Mouse (Mus musculus): Measurements from ENCODE around the gene Sdsl. TPM values are rescaled to one million over a fixed set of nuclear protein-coding genes. Genes with fewer than 3 reads are reported as not detected.

The Sdsl gene
- polyA plus RNA-seq, 1 experiment from 2014 or later = 8.2 TPM

GRCm38 (mm10) chr5:120499202-120499601 lies 26.6 kb upstream of the Sdsl start:
- no peaks in the 10 kb centered on the region for H3K27me3 ChIP-seq (ENCODE audit: control insufficient read depth, insufficient read depth, low read depth, low read length)
- peaks cover 11% of the 10 kb centered on the region for H3K4me1 ChIP-seq (ENCODE audit: control insufficient read depth, low read depth, low read length)
- no peak for ATAC-seq (ENCODE audit: low read depth)
- 59% methylated on average over 4 of the region's 4 CpGs for WGBS (ENCODE audit: insufficient replicate concordance)
- no peak overlapping the region for H3K27ac ChIP-seq (ENCODE audit: low read length)
- no peaks in the 10 kb centered on the region for H3K9me3 ChIP-seq (replicated peaks; ENCODE audit: control insufficient read depth, low read length)
- no peak overlapping the region for H3K9ac ChIP-seq (ENCODE audit: low read depth, low read length)
- H3K4me3 ChIP-seq (ENCODE audit: low read depth, low read length) = no peak overlapping the region
- no peaks in the 10 kb centered on the region for H3K36me3 ChIP-seq (ENCODE audit: control insufficient read depth, insufficient read depth)
- no peak overlapping the region for H3K4me2 ChIP-seq (ENCODE audit: low read depth, low read length)

GRCm38 (mm10) chr5:120497071-120497470 lies 24.5 kb upstream of the Sdsl start:
- WGBS (ENCODE audit: insufficient replicate concordance) = 66% methylated on average over 3 of the region's 3 CpGs
- no peak for ATAC-seq (ENCODE audit: low read depth)
- Histone ChIP-seq H3K9ac (ENCODE audit: low read depth, low read length) (no peak overlapping the region), H3K27ac (ENCODE audit: low read length) (no peak overlapping the region), H3K9me3 (replicated peaks; ENCODE audit: control insufficient read depth, low read length) (no peaks in the 10 kb centered on the region), H3K4me3 (ENCODE audit: low read depth, low read length) (no peak overlapping the region), H3K27me3 (ENCODE audit: control insufficient read depth, insufficient read depth, low read depth, low read length) (no peaks in the 10 kb centered on the region), H3K4me1 (ENCODE audit: control insufficient read depth, low read depth, low read length) (no peaks in the 10 kb centered on the region; the same call in 1 of the 2 replicates), H3K36me3 (ENCODE audit: control insufficient read depth, insufficient read depth) (no peaks in the 10 kb centered on the region; the same call in 1 of the 2 replicates), H3K4me2 (ENCODE audit: low read depth, low read length) (no peak overlapping the region)

- H3K4me2 ChIP-seq (ENCODE audit: low read depth, low read length) = no peak overlapping the region
- H3K27me3 ChIP-seq (ENCODE audit: control insufficient read depth, insufficient read depth, low read depth, low read length) = no peaks in the 10 kb centered on the region
- no peak overlapping the region for H3K27ac ChIP-seq (ENCODE audit: low read length)
- no peak for ATAC-seq (ENCODE audit: low read depth)
- no peaks in the 10 kb centered on the region; the same call in 1 of the 2 replicates for H3K36me3 ChIP-seq (ENCODE audit: control insufficient read depth, insufficient read depth)
- 79% methylated on average over 13 of the region's 13 CpGs for WGBS (ENCODE audit: insufficient replicate concordance)
- H3K9me3 ChIP-seq (replicated peaks; ENCODE audit: control insufficient read depth, low read length) = no peaks in the 10 kb centered on the region
- no peak overlapping the region for H3K9ac ChIP-seq (ENCODE audit: low read depth, low read length)
- H3K4me3 ChIP-seq (ENCODE audit: low read depth, low read length) = no peak overlapping the region
- no peaks in the 10 kb centered on the region for H3K4me1 ChIP-seq (ENCODE audit: control insufficient read depth, low read depth, low read length)
Measured at GRCm38 (mm10) chr5:120495703-120496226, 23.2 kb upstream of the Sdsl start.

- Histone ChIP-seq H3K4me1 (ENCODE audit: control insufficient read depth, low read depth, low read length) (no peaks in the 10 kb centered on the region), H3K4me3 (ENCODE audit: low read depth, low read length) (no peak overlapping the region), H3K4me2 (ENCODE audit: low read depth, low read length) (no peak overlapping the region), H3K27me3 (ENCODE audit: control insufficient read depth, insufficient read depth, low read depth, low read length) (no peaks in the 10 kb centered on the region), H3K36me3 (ENCODE audit: control insufficient read depth, insufficient read depth) (no peaks in the 10 kb centered on the region; the same call in 1 of the 2 replicates), H3K27ac (ENCODE audit: low read length) (no peak overlapping the region), H3K9ac (ENCODE audit: low read depth, low read length) (no peak overlapping the region), H3K9me3 (replicated peaks; ENCODE audit: control insufficient read depth, low read length) (no peaks in the 10 kb centered on the region)
- 75% methylated on average over 10 of the region's 10 CpGs for WGBS (ENCODE audit: insufficient replicate concordance)
- no peak for ATAC-seq (ENCODE audit: low read depth)
Measured at GRCm38 (mm10) chr5:120495064-120495702, 22.6 kb upstream of the Sdsl start.

- Histone ChIP-seq H3K27me3 (ENCODE audit: control insufficient read depth, insufficient read depth, low read depth, low read length) (no peaks in the 10 kb centered on the region), H3K4me1 (ENCODE audit: control insufficient read depth, low read depth, low read length) (no peaks in the 10 kb centered on the region), H3K4me3 (ENCODE audit: low read depth, low read length) (no peak overlapping the region), H3K9me3 (replicated peaks; ENCODE audit: control insufficient read depth, low read length) (no peaks in the 10 kb centered on the region), H3K9ac (ENCODE audit: low read depth, low read length) (no peak overlapping the region), H3K4me2 (ENCODE audit: low read depth, low read length) (no peak overlapping the region), H3K36me3 (ENCODE audit: control insufficient read depth, insufficient read depth) (no peaks in the 10 kb centered on the region; the same call in 1 of the 2 replicates), H3K27ac (ENCODE audit: low read length) (no peak overlapping the region)
- WGBS (ENCODE audit: insufficient replicate concordance) = 76% methylated on average over 9 of the region's 9 CpGs
- ATAC-seq (ENCODE audit: low read depth) = no peak
Measured at GRCm38 (mm10) chr5:120493873-120494395, 21.3 kb upstream of the Sdsl start.

- Histone ChIP-seq H3K4me2 (ENCODE audit: low read depth, low read length) (no peak overlapping the region), H3K27me3 (ENCODE audit: control insufficient read depth, insufficient read depth, low read depth, low read length) (no peaks in the 10 kb centered on the region), H3K9me3 (replicated peaks; ENCODE audit: control insufficient read depth, low read length) (no peaks in the 10 kb centered on the region), H3K27ac (ENCODE audit: low read length) (no peak overlapping the region), H3K4me1 (ENCODE audit: control insufficient read depth, low read depth, low read length) (no peaks in the 10 kb centered on the region), H3K9ac (ENCODE audit: low read depth, low read length) (no peak overlapping the region), H3K36me3 (ENCODE audit: control insufficient read depth, insufficient read depth) (no peaks in the 10 kb centered on the region; the same call in 1 of the 2 replicates), H3K4me3 (ENCODE audit: low read depth, low read length) (no peak overlapping the region)
- 84% methylated on average over 6 of the region's 6 CpGs for WGBS (ENCODE audit: insufficient replicate concordance)
- no peak for ATAC-seq (ENCODE audit: low read depth)
Measured at GRCm38 (mm10) chr5:120493440-120493839, 20.8 kb upstream of the Sdsl start.

- H3K27ac ChIP-seq (ENCODE audit: low read length) = no peak overlapping the region
- 73% methylated on average over 11 of the region's 11 CpGs for WGBS (ENCODE audit: insufficient replicate concordance)
- H3K4me3 ChIP-seq (ENCODE audit: low read depth, low read length) = no peak overlapping the region
- H3K27me3 ChIP-seq (ENCODE audit: control insufficient read depth, insufficient read depth, low read depth, low read length) = no peaks in the 10 kb centered on the region
- H3K4me2 ChIP-seq (ENCODE audit: low read depth, low read length) = no peak overlapping the region
- H3K9me3 ChIP-seq (replicated peaks; ENCODE audit: control insufficient read depth, low read length) = no peaks in the 10 kb centered on the region
- H3K9ac ChIP-seq (ENCODE audit: low read depth, low read length) = no peak overlapping the region
- no peaks in the 10 kb centered on the region for H3K4me1 ChIP-seq (ENCODE audit: control insufficient read depth, low read depth, low read length)
- no peaks in the 10 kb centered on the region; the same call in 1 of the 2 replicates for H3K36me3 ChIP-seq (ENCODE audit: control insufficient read depth, insufficient read depth)
- no peak for ATAC-seq (ENCODE audit: low read depth)
Measured at GRCm38 (mm10) chr5:120492437-120492836, 19.8 kb upstream of the Sdsl start.

GRCm38 (mm10) chr5:120490679-120491192 lies 18.1 kb upstream of the Sdsl start:
- 75% methylated on average over 8 of the region's 8 CpGs for WGBS (ENCODE audit: insufficient replicate concordance)
- H3K27ac ChIP-seq (ENCODE audit: low read length) = no peak overlapping the region
- ATAC-seq (ENCODE audit: low read depth) = no peak
- H3K4me2 ChIP-seq (ENCODE audit: low read depth, low read length) = no peak overlapping the region
- no peaks in the 10 kb centered on the region for H3K4me1 ChIP-seq (ENCODE audit: control insufficient read depth, low read depth, low read length)
- no peaks in the 10 kb centered on the region for H3K27me3 ChIP-seq (ENCODE audit: control insufficient read depth, insufficient read depth, low read depth, low read length)
- no peaks in the 10 kb centered on the region; the same call in 1 of the 2 replicates for H3K36me3 ChIP-seq (ENCODE audit: control insufficient read depth, insufficient read depth)
- no peak overlapping the region for H3K4me3 ChIP-seq (ENCODE audit: low read depth, low read length)
- H3K9me3 ChIP-seq (replicated peaks; ENCODE audit: control insufficient read depth, low read length) = no peaks in the 10 kb centered on the region
- H3K9ac ChIP-seq (ENCODE audit: low read depth, low read length) = no peak overlapping the region

- 75% methylated on average over 8 of the region's 8 CpGs for WGBS (ENCODE audit: insufficient replicate concordance)
- no peak overlapping the region for H3K4me3 ChIP-seq (ENCODE audit: low read depth, low read length)
- ATAC-seq (ENCODE audit: low read depth) = no peak
Measured at GRCm38 (mm10) chr5:120487844-120488243, 15.2 kb upstream of the Sdsl start.

More at GRCm38 (mm10) chr5:120487844-120488243, 15.2 kb upstream of the Sdsl start:
- Histone ChIP-seq H3K27me3 (ENCODE audit: control insufficient read depth, insufficient read depth, low read depth, low read length) (no peaks in the 10 kb centered on the region), H3K9me3 (replicated peaks; ENCODE audit: control insufficient read depth, low read length) (no peaks in the 10 kb centered on the region), H3K4me2 (ENCODE audit: low read depth, low read length) (no peak overlapping the region), H3K27ac (ENCODE audit: low read length) (no peak overlapping the region), H3K4me1 (ENCODE audit: control insufficient read depth, low read depth, low read length) (no peaks in the 10 kb centered on the region), H3K36me3 (ENCODE audit: control insufficient read depth, insufficient read depth) (no peaks in the 10 kb centered on the region; the same call in none of the 2 replicates), H3K9ac (ENCODE audit: low read depth, low read length) (no peak overlapping the region)
